Mouse (Mus musculus) cortical plate, adult 2 months (tissue): ENCODE results near the gene Tmigd1.

Experiments used
- CTCF ChIP-seq: fragments of 200-500 bp; IDR thresholded peaks from 2 replicates; pipeline ENCODE4 v1.5.1; 2011; ENCODE audit warnings: mild to moderate bottlenecking, control low read depth, low read length; ENCODE audit not compliant: insufficient read depth; ENCODE audit errors: extremely low read depth
- POLR2A ChIP-seq: fragments of 200-500 bp; IDR thresholded peaks from 2 replicates; pipeline ENCODE4 v1.6.1; 2011; ENCODE audit warnings: mild to moderate bottlenecking, low read length, control low read depth; ENCODE audit not compliant: insufficient read depth; ENCODE audit errors: extremely low read depth

- TF ChIP-seq CTCF = no peak
- TF ChIP-seq POLR2A = no peak
Observed at GRCm38 (mm10) chr11:76944839-76945238, 42.9 kb downstream of the Tmigd1 start.
